Mouse (Mus musculus) cortical plate, adult 2 months (tissue): ENCODE results near the gene Bpifb6.

ENCODE experiments used
- CTCF ChIP-seq: fragments of 200-500 bp; IDR thresholded peaks from 2 replicates; pipeline ENCODE4 v1.5.1; 2011; ENCODE audit warnings: mild to moderate bottlenecking, control low read depth, low read length; ENCODE audit not compliant: insufficient read depth; ENCODE audit errors: extremely low read depth
- POLR2A ChIP-seq: fragments of 200-500 bp; IDR thresholded peaks from 2 replicates; pipeline ENCODE4 v1.6.1; 2011; ENCODE audit warnings: mild to moderate bottlenecking, low read length, control low read depth; ENCODE audit not compliant: insufficient read depth; ENCODE audit errors: extremely low read depth

- TF ChIP-seq CTCF, result no peak
- no peak for TF ChIP-seq POLR2A
Observed at GRCm38 (mm10) chr2:153853544-153853943, 46.6 kb upstream of the Bpifb6 start.
